Mouse (Mus musculus): ENCODE measurements at regions not wholly inside any gene's neighbourhood (a gene's known extent, or its start where the extent isn't known, plus 50 kb on each side); places are given as distances from the start of the nearest gene placed in this dataset.

- TF ChIP-seq GATA4 (IDR thresholded peaks at IDR 0.05; ENCODE audit: insufficient replicate concordance, low read length), result no peak
Observed at GRCm38 (mm10) chr16:49616263-49616872, 82.7 kb upstream of the Ift57 start.

DNA sequence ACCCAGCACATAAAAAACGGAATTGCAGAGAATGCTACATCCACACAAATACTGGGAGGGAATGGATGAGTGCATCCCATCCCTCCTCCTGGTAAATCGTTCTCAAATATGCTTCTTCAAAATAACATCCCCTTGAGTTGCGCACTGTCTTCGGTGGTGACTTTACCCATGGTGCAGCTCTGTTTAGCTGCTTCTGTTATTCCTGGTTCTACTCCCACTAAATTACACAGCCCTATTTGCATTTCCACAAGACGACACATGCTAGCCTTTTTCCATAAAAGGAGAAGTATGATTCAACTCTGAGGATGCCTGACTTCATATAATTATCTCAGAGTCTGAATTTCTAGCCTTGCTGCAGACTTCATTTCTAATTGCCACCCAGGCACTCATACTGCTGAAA is 65.5 kb upstream of the Ift57 start:
- TF ChIP-seq GATA4 (IDR thresholded peaks at IDR 0.05; ENCODE audit: insufficient replicate concordance, low read length), result no peak

DNA sequence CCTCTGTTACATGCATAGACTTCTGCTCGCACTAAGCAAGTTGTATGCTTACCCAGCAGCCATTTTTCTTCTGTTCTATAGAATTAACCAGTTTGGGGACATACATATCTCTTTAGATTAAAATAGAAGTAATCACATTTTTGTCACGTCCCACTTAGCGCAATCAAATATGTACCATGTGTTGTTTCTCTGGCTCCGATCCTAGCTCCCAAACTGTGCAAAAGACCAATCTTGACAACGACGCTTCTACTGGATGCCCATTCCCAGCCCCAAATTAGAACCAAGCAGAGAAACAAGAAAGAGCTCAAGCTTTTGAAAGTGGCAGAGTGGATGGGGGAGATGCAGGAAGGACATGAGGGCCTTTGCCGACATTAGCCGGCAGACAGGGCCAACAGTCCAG is 63.5 kb upstream of the Ift57 start:
- no peak for TF ChIP-seq GATA4 (IDR thresholded peaks at IDR 0.05; ENCODE audit: insufficient replicate concordance, low read length)

- no peak for TF ChIP-seq GATA4 (IDR thresholded peaks at IDR 0.05; ENCODE audit: insufficient replicate concordance, low read length)
Observed at GRCm38 (mm10) chr16:49636467-49636866, 62.6 kb upstream of the Ift57 start.

DNA sequence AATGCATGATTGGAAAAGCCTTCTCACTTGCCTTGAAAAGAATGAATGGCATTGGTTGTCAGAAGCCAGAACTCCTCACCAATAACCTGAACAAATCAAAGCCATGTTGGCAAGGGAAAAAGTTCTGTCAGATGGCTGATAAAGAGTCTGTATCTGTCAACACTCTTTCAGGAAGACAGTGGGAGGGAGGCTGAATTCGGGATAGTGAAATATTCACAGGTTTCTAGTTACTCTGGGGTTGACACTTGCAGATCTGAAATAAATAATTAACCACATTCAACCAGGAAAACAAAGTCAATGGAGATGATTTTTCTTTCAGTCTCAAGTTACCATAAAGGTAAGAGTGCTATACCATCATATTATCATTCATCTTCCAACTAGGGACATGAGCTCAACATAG is 56.3 kb upstream of the Ift57 start:
- no peak for TF ChIP-seq GATA4 (IDR thresholded peaks at IDR 0.05; ENCODE audit: insufficient replicate concordance, low read length)

- TF ChIP-seq GATA4 (IDR thresholded peaks at IDR 0.05; ENCODE audit: insufficient replicate concordance, low read length), result no peak
Observed at GRCm38 (mm10) chr16:49644416-49644815, 54.6 kb upstream of the Ift57 start.

GRCm38 (mm10) chr16:49646479-49646878 is 52.6 kb upstream of the Ift57 start:
- no peak for TF ChIP-seq GATA4 (IDR thresholded peaks at IDR 0.05; ENCODE audit: insufficient replicate concordance, low read length)
